Mouse (Mus musculus) myocyte (in vitro differentiated cells): ENCODE measurements around the gene Gm15517.

ENCODE experiments used
- CEBPB ChIP-seq: IDR thresholded peaks from 2 replicates; pipeline ENCODE4 v1.6.1; 2011; ENCODE audit warnings: mild to moderate bottlenecking, moderate library complexity; ENCODE audit not compliant: poor library complexity, insufficient read depth, severe bottlenecking
- E2F4 ChIP-seq: IDR thresholded peaks from one replicate; pipeline ENCODE4 v1.6.1; 2011; ENCODE audit warnings: mild to moderate bottlenecking, control low read depth, moderate library complexity; ENCODE audit not compliant: insufficient read depth
- MAX ChIP-seq: IDR thresholded peaks from one replicate; pipeline ENCODE4 v1.6.1; 2011; ENCODE audit warnings: low read depth, mild to moderate bottlenecking, control low read depth
- MYOG ChIP-seq, 3 experiments: IDR thresholded peaks; one replicate each; pipeline ENCODE4 v1.6.1; 2011; ENCODE audit warnings: control low read depth in 2 of 3, low read depth in 2 of 3, mild to moderate bottlenecking in 2 of 3; ENCODE audit not compliant: insufficient read length in 2 of 3, control insufficient read depth in 1 of 3, insufficient read depth in 1 of 3
- POLR2A ChIP-seq: IDR thresholded peaks from one replicate; pipeline ENCODE4 v1.6.1; 2011; ENCODE audit warnings: low read depth, mild to moderate bottlenecking, control low read depth, moderate library complexity; ENCODE audit not compliant: insufficient read length
- POLR2AphosphoS2 ChIP-seq: IDR thresholded peaks from one replicate; pipeline ENCODE4 v1.6.1; 2011; ENCODE audit warnings: low read depth, control low read depth; ENCODE audit not compliant: insufficient read length
- REST ChIP-seq: IDR thresholded peaks from one replicate; pipeline ENCODE4 v1.6.1; 2011; ENCODE audit warnings: mild to moderate bottlenecking, control low read depth, moderate library complexity; ENCODE audit not compliant: insufficient read depth, insufficient read length
- TCF12 ChIP-seq: IDR thresholded peaks from one replicate; pipeline ENCODE4 v1.6.1; 2011; ENCODE audit warnings: mild to moderate bottlenecking, control low read depth; ENCODE audit not compliant: poor library complexity, insufficient read depth, severe bottlenecking
- TCF3 ChIP-seq: IDR thresholded peaks from one replicate; pipeline ENCODE4 v1.6.1; 2011; ENCODE audit warnings: low read depth, control low read depth; ENCODE audit not compliant: insufficient read length
- USF1 ChIP-seq: IDR thresholded peaks from one replicate; pipeline ENCODE4 v1.6.1; 2011; ENCODE audit warnings: low read depth, mild to moderate bottlenecking, control low read depth, moderate library complexity

- no peak for TF ChIP-seq CEBPB
- TF ChIP-seq POLR2AphosphoS2 = no peak
- no peak for TF ChIP-seq MAX
- no peak for TF ChIP-seq TCF3
- no peak for TF ChIP-seq POLR2A
- TF ChIP-seq USF1 = no peak
- no peak for TF ChIP-seq TCF12
- TF ChIP-seq MYOG (IDR thresholded peaks at IDR 0.05; ENCODE audit: control insufficient read depth in 1 of 3, insufficient read depth in 1 of 3, insufficient read length in 2 of 3, low read depth in 2 of 3) = no peak
- no peak for TF ChIP-seq E2F4
- no peak for TF ChIP-seq REST
These were observed 49.1 kb downstream of the Gm15517 start for GRCm38 (mm10) chr7:44310285-44310877.
